Mouse (Mus musculus): ENCODE data around the gene Schip1.

Gene Schip1

DNA sequence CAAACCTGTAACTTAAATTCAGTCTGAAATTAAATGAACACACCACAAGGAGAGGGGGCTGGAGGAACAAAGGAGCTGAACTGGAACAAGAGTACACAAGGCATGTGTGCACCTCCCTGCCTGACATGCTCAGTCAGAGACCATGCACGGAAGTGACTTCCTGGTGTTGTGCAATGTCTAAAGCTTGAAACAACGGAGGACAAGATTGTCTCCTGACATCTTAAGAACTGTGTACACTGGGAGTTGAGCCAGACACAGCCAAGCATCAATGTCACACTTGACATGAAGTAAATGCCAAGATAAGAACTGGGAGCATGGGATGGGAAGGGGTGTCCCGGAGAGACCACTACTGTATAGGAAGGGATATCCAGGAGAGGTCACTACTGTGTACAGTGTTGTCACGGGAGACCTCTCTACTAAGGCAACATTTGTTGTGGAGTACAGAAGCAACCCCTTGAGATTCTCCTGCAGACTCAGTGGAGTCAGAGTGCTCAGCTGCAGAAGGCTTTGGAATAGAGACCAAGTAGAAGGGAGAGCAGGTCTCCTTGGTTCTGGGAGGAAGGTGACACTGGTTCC lies 490.6 kb downstream of the Schip1 start:
- no peak for DNase-seq (ENCODE audit: low read depth, low spot score)

DNA sequence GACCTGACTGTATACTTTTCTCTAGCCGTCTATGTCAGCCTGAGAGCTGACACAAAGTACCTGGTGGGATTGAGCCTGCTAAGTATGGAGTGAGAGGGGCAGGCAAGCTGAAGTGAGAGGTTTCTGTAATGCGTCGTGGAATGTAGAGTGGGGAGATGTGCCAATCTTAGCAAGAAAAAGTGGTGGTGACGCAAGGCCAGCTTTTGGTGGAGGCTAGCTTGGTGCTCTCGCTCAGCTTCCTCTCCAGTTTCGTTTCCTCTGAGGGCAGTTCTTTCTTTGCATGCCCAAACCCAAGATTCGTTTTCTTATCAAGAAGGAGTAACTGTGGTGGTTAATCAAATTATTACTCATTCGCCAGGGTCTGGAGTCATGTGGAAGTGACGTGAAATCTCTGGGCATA lies 492.3 kb downstream of the Schip1 start:
- no peak for DNase-seq (ENCODE audit: low read depth, low spot score)

GRCm38 (mm10) chr3:68558744-68559143 lies 494.1 kb downstream of the Schip1 start:
- DNase-seq (ENCODE audit: low read depth, low spot score): no peak

DNA sequence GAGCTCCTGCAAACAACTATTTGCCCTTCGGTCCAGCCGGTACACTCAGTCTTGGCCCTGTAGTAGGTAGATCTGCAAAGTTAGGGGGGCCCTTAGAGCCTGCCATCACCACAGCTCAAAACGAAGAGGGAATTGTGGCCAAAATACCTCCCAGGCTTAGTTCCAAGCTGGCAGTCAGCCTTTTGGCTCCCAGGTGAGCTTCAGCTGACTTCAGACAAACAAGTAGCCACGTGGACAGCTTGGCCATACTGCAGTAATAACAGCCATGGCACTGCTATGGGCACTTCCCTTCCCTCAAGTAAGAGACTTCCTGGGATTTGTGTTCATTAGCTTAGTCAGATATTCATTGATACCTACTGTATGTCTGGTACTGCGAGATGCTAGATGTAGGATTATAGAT lies 495.5 kb downstream of the Schip1 start:
- no peak for DNase-seq (ENCODE audit: low read depth, low spot score)

- no peak for DNase-seq (ENCODE audit: low read depth, low spot score)
Observed at GRCm38 (mm10) chr3:68562838-68563237, 498.2 kb downstream of the Schip1 start.

- no peak for DNase-seq (ENCODE audit: low read depth, low spot score)
Observed at GRCm38 (mm10) chr3:68563922-68564321, 499.3 kb downstream of the Schip1 start.

DNA sequence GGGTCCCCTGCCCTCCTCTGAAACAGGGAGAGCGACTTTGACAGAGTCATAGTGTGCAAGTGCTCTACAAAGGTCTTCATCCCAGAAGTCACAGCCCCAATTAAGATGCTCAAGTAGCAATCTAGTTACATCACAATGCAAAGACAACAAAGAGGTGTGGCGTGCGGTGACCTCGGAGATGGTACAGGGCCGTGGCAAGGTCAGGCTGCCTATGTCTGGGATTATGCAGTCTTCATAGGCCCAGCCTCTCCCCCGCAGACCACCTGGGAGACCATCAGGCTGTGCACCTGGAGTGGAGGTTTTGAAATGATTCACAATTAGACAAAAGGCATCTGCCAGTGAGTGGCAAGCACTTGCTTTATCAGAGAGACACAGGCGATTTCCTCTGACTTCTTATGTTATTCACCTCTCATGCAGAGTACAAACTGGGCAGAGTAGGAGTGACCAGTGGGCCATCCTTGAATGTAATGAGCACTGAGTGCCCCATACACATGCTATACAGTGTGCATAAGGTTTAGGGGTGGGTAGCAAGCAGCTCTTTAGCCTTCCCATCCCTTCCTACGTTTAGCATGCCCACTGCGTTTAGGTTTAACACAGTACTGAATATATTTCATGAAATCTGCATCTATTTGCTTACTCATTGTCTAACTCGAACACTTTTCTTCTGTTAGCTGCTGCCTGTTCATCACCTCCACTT lies 500.5 kb downstream of the Schip1 start:
- no peak for DNase-seq (ENCODE audit: low read depth, low spot score)

GRCm38 (mm10) chr3:68565675-68566055 lies 501.1 kb downstream of the Schip1 start:
- DNase-seq (ENCODE audit: low read depth, low spot score): no peak

- no peak for DNase-seq (ENCODE audit: low read depth, low spot score)
Observed at GRCm38 (mm10) chr3:68567581-68567980, 503.0 kb downstream of the Schip1 start.

DNA sequence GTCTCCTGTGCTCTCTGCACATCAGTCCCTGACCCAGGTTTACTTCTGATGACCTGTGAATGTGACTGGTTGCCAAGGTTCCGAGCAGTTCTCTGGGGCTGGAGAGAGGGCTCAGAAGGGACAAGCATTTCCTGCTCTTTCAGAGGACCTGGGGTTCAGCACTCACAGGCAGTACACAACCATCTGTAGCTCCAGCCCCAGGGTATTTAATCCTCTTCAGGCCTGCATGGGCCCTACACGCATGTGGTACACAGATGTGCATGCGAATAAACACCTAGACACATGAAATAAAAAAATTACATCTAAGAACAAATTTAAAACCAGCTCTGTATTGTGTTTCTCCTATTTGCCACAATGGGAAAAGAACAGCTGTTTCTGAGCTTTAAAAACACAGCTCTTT lies 503.5 kb downstream of the Schip1 start:
- DNase-seq (ENCODE audit: low read depth, low spot score): no peak

- no peak for DNase-seq (ENCODE audit: low read depth, low spot score)
Observed at GRCm38 (mm10) chr3:68568716-68569115, 504.1 kb downstream of the Schip1 start.

GRCm38 (mm10) chr3:68570319-68570718 lies 505.7 kb downstream of the Schip1 start:
- no peak for DNase-seq (ENCODE audit: low read depth, low spot score)

- no peak for DNase-seq (ENCODE audit: low read depth, low spot score)
Observed at GRCm38 (mm10) chr3:68572249-68573225, 507.9 kb downstream of the Schip1 start.

- DNase-seq (ENCODE audit: low read depth, low spot score): no peak
Observed at GRCm38 (mm10) chr3:68573226-68573624, 508.6 kb downstream of the Schip1 start.

DNA sequence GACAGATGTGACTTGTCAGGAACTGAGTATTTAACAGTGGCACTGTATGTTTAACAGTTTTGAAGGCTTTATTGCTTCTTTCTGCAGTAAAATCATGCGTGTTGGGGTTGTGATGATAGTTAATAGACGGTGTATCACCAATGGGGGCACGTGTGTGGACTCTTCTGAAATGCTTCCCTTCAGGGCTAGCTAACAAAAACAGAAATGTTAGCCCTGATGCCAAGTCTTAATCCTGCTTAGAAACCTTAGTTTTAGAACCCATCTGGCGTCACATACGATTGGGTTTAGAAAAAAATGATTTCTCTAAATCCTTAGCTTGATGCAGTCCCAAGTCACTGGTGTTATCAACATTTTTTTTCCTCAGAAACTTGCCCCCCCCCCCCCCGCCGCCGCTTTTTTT lies 509.5 kb downstream of the Schip1 start:
- DNase-seq (ENCODE audit: low read depth, low spot score): no peak

DNA sequence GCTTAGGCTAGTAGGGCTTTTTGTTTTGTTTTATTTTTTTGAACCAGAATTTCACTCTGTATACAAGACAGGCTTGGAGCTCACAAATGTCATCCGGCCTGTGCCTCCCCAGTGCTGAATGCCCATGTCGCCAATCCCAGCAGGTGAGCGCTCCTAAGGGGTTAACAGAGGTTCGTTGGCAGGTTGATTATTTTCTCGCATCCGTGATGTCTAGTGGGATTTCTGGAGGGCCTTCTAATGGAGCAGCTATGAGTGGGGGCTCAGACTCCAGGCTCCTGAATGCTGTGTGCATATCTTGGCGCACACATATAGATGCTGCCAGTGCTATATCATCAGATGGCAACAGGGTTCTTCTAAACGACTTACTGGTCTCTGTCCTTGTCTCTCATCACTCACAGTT lies 510.0 kb downstream of the Schip1 start:
- no peak for DNase-seq (ENCODE audit: low read depth, low spot score)

GRCm38 (mm10) chr3:68575636-68576340 lies 511.2 kb downstream of the Schip1 start:
- no peak for DNase-seq (ENCODE audit: low read depth, low spot score)

DNA sequence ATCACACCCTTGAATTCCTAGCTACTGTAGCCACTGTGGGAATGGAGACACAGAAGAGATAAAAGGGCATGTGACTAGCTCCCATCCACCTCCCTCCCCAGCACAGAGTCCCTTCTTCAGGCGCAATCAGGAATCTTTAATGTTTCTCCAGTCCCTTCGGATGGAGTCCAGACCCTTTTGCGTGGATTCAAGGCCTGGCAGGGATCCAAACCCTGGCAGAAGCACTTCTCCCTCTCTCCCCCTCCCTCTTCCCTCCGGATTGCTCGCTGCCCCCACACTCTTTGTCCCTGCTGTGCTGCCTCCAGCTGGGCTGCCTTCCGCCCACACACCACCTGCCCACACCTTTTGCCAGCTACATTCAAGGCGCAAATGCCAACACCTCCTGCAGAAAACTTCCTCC lies 511.8 kb downstream of the Schip1 start:
- no peak for DNase-seq (ENCODE audit: low read depth, low spot score)

DNA sequence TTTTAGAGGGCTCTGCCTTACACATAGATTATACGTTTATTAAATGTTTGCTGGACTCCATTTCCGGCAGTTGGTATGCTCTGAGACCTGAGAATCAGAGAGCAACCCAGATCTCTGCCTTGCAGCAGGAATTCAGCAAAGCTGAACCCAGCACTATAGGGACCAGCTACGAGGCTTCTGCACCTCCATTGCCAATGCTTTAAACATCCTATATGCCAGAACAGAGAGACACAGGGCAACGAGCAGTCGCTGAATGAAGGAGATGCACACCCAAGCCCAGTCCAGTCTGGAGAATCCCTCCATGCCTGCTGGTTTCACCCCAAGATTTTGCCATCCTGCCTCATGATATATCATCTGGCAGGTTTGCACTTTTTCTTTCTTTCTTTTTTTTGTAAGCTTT lies 512.3 kb downstream of the Schip1 start:
- no peak for DNase-seq (ENCODE audit: low read depth, low spot score)

GRCm38 (mm10) chr3:68581591-68581990 lies 517.0 kb downstream of the Schip1 start:
- no peak for DNase-seq (ENCODE audit: low read depth, low spot score)

DNA sequence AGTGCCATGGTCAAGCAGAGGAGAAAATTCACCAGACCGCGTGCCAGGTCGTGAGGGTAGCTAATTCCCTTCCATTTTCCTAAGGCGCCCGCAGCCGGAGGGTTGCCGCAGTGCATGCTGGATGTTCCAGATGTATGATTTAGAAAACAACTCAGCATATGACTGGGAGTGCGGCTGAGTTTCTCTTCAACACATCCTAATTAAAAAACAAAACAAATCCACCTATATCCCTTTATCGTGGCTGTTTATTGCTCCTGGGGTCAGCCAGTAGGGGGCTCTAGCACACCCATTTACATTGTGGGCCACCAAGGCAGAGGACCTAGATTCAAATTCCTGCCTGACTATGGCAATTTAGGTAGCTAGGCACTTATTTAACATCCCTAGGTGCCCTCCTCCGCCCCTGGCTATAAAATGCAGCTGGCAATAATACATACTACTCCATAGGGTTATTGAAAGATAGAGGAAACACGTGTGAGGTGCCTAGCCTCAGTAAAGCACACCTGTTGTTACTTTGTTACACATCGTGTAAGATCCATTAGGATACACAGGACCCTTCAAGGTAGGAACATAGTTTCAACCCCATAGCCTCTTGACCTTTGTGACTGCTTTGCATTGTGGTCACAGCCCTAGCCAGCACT lies 517.6 kb downstream of the Schip1 start:
- no peak for DNase-seq (ENCODE audit: low read depth, low spot score)

All from CD4-positive helper T cell, adult 2 months (primary cell).